Mouse (Mus musculus) hindbrain, embryonic 10.5 days (tissue): ENCODE data around the gene Ckmt2. TPM values are rescaled to one million over a fixed set of nuclear protein-coding genes. Genes with fewer than 3 reads are reported as not detected.

Source experiments
- DNase-seq: peaks from one replicate; pipeline ENCODE4 v3.0.0-alpha.2; 2017; ENCODE audit warnings: low spot score
- H3K27ac ChIP-seq: fragments of 300-500 bp; sonication (generic); 2 replicates; pipeline ENCODE4 v1.5.1; 2016; ENCODE audit warnings: mild to moderate bottlenecking, moderate library complexity
- H3K27me3 ChIP-seq: fragments of 300-500 bp; sonication (generic); 2 replicates; pipeline ENCODE4 v1.6.1; 2016; ENCODE audit warnings: mild to moderate bottlenecking; ENCODE audit not compliant: poor library complexity, insufficient read depth, severe bottlenecking
- H3K36me3 ChIP-seq: fragments of 300-500 bp; sonication (generic); 2 replicates; pipeline ENCODE4 v1.6.1; 2016; ENCODE audit warnings: mild to moderate bottlenecking, moderate library complexity
- H3K4me1 ChIP-seq: fragments of 300-500 bp; sonication (generic); replicated peaks from 2 replicates; pipeline ENCODE4 v1.6.1; 2016; ENCODE audit warnings: mild to moderate bottlenecking
- H3K4me3 ChIP-seq: fragments of 300-500 bp; sonication (generic); 2 replicates; pipeline ENCODE4 v1.5.1; 2016; ENCODE audit warnings: mild to moderate bottlenecking, moderate library complexity
- H3K9me3 ChIP-seq: fragments of 300-500 bp; sonication (generic); 2 replicates; pipeline ENCODE4 v1.6.1; 2016; ENCODE audit warnings: mild to moderate bottlenecking, moderate library complexity
- WGBS: fragments of 180-500 bp; shearing (Covaris S2); methylation state at CpG from one replicate; pipeline ENCODE4 v1.1.7; 2016; 5-methylcytosine and 5-hydroxymethylcytosine counted together
- polyA plus RNA-seq: library from polyadenylated mRNA; unstranded; fragments of >200 nt; fragmentation: Nextera tagmentation; extraction: Ambion mirVana; gene quantifications from 2 replicates; pipeline ENCODE4 v1.2.1, GENCODE M21; 2016

The Ckmt2 gene
- polyA plus RNA-seq, 1 experiment from 2014 or later = not detected

DNA sequence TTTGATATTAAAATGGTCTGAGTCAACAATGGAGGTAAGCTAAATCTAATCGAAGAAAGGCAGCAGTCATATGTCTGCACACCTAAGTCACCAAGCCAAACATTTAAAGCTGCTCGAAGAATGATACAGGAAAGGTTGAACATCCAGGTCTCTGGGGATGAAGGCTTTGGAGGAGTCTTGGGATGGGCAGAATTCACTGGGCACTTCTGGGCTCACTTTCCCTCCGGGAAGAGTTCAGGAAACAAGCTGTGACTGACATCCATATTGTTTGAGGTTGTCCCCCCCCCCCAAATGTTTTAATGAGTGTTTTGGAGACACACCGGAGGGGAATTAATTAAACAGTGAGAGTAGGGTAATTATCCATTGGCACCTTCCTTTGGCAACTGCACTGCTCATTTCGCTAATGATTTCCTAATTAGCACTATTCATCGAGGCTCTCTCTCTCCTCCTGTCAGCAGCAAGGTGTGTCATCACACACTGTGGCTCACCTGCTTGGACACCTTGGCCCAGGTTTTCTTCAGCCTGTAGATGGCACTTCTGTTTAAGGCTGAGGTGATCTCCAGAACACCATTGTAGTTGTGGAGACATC lies 13.4 kb upstream of the Ckmt2 start:
- DNase-seq = no peak
- WGBS = 90% methylated on average over 6 of the region's 6 CpGs
- H3K4me1 ChIP-seq = no peaks in the 10 kb centered on the region

DNA sequence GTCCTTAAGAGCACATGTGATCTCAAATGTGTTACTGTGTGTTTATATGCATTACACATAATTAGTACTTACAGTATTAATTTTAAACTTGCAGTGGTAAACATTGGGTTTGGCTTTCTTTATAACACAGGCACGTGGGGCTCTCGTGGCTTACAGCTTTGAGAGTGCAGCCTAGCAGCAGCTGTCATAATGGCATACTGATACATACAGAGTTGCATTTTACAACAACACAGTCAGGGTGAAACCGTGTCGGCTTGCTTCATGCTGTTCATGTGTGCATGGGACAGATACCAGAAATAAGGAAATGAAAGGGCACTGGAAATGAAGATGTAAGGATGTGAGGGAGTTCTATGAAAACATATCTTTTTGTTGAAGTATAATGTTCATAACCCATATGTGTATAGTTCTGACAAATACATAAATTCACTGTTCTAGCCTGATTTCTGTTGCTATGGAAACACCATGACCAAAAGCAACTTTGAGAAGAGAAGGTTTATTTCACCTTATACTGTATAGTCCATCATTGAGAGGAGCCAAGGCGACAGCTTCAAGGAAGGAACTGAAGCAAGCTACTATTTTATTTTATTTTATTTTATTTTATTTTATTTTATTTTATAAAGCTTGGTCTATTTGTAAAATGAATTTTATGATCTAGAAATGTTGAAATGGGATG lies 8.2 kb upstream of the Ckmt2 start:
- 89% methylated on average over 5 of the region's 5 CpGs for WGBS
- Histone ChIP-seq H3K9me3 (no peaks in the 10 kb centered on the region), H3K4me1 (no peaks in the 10 kb centered on the region), H3K36me3 (no peaks in the 10 kb centered on the region), H3K4me3 (no peak overlapping the region), H3K27me3 (no peaks in the 10 kb centered on the region), H3K27ac (no peak overlapping the region)
- no peak for DNase-seq

More for the DNA sequence above, 13.4 kb upstream of the Ckmt2 start:
- H3K36me3 ChIP-seq = no peaks in the 10 kb centered on the region
- no peak overlapping the region for H3K27ac ChIP-seq
- no peaks in the 10 kb centered on the region for H3K9me3 ChIP-seq
- no peaks in the 10 kb centered on the region for H3K27me3 ChIP-seq
- no peak overlapping the region for H3K4me3 ChIP-seq

DNA sequence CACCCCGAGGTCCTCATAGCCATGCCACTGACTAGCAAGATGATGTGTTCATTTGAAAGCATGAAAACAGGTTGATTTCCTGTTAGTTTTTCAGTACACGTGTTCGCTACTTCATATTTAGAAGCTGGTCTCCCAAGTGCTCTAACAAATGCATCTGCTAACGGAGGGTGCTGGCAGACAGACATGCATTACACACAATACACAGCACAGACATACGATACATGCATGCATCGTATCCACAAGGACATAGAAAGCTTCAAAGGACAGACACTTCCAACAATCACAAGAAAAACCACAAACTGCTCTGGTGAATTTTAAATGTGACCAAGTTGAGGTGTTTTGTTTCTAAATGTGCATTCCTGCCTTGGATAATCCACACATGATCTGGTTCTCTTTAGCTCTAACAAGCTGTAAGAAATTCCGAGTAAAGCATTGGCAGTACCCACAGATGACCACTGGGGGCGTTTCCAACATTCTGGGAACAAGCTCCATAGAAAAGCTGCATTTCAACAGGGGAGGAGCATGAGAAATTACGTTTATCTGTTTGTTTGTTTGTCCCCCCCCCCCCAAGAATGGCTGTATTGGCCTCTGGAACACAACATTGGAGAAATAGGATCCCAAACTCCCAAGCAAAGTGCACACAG lies 5.3 kb upstream of the Ckmt2 start:
- 63% methylated on average over 9 of the region's 9 CpGs for WGBS
- H3K4me1 ChIP-seq = no peaks in the 10 kb centered on the region
- DNase-seq = peak; percentile 56
- H3K4me3 ChIP-seq = no peak overlapping the region
- no peaks in the 10 kb centered on the region for H3K27me3 ChIP-seq
- H3K9me3 ChIP-seq = no peaks in the 10 kb centered on the region
- H3K36me3 ChIP-seq = no peaks in the 10 kb centered on the region
- H3K27ac ChIP-seq = no peak overlapping the region

DNA sequence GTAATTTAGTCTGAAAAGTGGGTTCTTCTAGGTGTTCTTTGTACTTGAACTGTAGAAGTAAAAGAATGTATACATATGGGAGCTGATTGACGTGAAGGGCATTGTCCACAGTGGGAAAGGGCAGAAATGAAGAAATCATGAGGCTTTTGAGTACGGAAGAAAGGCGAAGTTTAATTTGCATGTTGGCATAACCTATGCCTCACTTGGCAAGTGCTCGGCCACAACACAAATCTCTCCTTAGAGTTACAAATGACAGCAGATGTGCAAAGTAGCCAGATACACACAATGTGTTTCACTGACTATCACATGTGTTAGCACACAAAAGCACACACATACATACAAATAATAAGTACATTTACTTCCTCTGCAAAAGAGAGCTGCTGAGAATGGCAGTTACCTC lies 3.6 kb upstream of the Ckmt2 start:
- no peak overlapping the region for H3K4me3 ChIP-seq
- no peaks in the 10 kb centered on the region for H3K36me3 ChIP-seq
- no peak for DNase-seq
- WGBS = 88% methylated on average over 4 of the region's 4 CpGs
- H3K27ac ChIP-seq = no peak overlapping the region
- no peaks in the 10 kb centered on the region for H3K27me3 ChIP-seq
- no peaks in the 10 kb centered on the region for H3K9me3 ChIP-seq
- H3K4me1 ChIP-seq = no peaks in the 10 kb centered on the region

DNA sequence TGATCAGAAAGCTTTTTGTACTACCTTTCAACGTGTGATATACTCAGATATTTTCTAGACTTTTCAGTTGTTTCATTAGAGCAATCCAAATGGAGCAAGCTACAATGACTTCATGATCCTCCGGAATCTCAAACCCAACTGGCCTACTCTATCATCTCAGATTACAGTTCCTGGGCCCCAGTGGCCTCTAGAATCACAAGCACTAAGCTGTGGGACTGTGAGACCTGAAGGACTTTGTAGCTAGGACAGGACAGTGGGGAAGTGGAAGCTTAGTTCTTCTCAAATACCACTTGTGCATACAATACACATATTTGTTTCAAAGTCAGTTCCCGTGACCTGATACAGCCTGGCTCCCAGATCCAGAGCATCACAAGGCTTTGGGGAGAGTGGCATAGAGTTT lies 1.3 kb upstream of the Ckmt2 start:
- Histone ChIP-seq H3K36me3 (no peaks in the 10 kb centered on the region), H3K4me3 (no peak overlapping the region), H3K4me1 (no peaks in the 10 kb centered on the region), H3K27ac (no peak overlapping the region), H3K9me3 (no peaks in the 10 kb centered on the region), H3K27me3 (no peaks in the 10 kb centered on the region)
- WGBS = 84% methylated on average over 3 of the region's 3 CpGs
- DNase-seq = no peak

DNA sequence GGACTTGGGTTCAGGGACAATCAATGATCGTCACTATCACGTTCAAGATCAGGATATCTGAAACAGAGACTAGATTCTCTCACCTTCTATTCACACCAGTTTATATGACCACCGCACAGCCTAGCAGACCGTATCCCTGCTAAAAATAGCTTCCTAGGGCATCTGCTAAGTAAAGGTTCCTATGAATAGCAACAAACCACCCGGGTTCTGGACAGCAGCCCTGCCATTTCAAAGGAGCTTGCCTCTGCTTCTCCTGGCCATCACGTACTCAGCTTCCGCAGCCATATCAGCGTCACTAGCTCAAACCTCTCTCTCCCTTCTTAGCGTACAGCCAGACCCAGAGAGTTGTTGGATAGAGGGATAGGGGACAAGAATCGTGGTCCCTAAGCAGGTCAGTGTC lies 665 bp upstream of the Ckmt2 start:
- no peaks in the 10 kb centered on the region for H3K27me3 ChIP-seq
- H3K4me3 ChIP-seq = no peak overlapping the region
- no peaks in the 10 kb centered on the region for H3K36me3 ChIP-seq
- H3K9me3 ChIP-seq = no peaks in the 10 kb centered on the region
- DNase-seq = no peak
- H3K27ac ChIP-seq = no peak overlapping the region
- 90% methylated on average over 10 of the region's 10 CpGs for WGBS
- H3K4me1 ChIP-seq = no peaks in the 10 kb centered on the region

DNA sequence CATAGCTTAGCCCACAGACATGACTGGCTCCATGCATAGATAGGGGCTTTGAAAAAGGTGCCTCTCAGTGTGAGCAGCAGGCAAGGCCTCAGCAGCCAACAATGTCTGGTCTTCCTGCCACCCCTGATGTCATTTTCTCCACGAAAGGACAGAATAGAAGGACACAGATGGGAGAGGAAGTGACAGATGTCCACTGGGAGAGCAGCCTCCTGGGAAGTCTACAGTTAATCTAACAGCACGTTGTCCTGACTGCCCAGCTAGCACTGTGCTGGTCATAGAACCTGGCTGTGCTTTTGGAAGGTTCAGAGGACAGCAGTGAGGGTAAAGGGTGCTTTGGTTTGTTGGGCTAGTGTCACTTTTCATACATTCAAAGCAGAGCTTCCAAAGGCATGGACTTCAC lies 1.1 kb downstream of the Ckmt2 start:
- no peaks in the 10 kb centered on the region for H3K27me3 ChIP-seq

DNA sequence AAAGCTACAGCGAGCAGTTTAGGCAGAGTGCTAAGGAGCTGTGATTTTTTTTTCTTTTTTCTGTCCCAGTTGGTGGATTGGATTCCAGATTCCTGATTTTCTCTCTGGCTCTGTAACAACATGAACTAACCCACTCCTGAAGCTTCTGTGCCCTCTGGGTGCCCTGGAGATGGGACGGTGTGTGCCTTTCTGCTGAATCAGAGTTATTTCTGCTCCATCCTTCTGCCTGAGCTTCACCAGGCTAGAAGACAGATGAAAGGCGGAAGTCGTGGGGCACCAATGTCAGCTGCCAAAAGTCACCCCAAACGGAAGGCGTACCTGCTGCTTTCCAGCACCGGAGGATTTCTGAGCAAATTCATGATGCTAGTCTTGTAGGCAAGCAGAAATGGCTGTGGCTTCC lies 2.1 kb downstream of the Ckmt2 start:
- no peak overlapping the region for H3K4me3 ChIP-seq
- no peak for DNase-seq
- no peak overlapping the region for H3K27ac ChIP-seq
- 86% methylated on average over 7 of the region's 7 CpGs for WGBS
- no peaks in the 10 kb centered on the region for H3K36me3 ChIP-seq
- no peaks in the 10 kb centered on the region for H3K9me3 ChIP-seq
- H3K4me1 ChIP-seq = no peaks in the 10 kb centered on the region
- no peaks in the 10 kb centered on the region for H3K27me3 ChIP-seq

More for the DNA sequence above, 1.1 kb downstream of the Ckmt2 start:
- H3K4me3 ChIP-seq = no peak overlapping the region
- no peak for DNase-seq
- H3K4me1 ChIP-seq = no peaks in the 10 kb centered on the region
- H3K27ac ChIP-seq = no peak overlapping the region
- 74% methylated on average over 2 of the region's 2 CpGs for WGBS
- no peaks in the 10 kb centered on the region for H3K36me3 ChIP-seq
- H3K9me3 ChIP-seq = no peaks in the 10 kb centered on the region

DNA sequence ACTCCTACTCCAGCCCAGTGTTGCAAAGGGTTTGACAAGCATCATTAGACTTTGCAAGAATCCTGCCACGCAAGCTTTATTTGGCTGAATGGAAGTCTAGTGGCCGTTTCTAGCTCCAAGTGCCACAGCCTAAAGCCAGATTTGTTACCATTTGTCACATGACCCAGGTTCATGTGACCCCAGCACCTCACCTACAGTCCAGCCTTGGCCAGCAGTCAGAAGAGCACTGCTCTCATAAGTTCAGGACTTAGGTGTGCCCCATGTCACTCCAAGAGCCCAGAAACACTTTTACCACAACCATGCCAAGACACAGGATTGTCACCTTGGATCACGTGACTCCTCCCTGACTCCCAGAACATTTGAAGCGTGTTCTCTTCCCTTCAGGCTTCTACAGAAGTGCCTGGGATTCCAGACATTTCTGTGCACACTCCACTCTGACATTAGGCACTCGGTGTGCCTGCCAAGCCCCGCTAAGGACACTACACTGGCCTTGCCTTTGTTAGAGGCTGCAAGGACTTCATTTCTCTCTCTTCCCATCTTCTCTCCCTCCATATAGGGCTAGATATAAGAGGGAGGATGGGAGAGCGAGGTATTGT lies 2.9 kb downstream of the Ckmt2 start:
- no peak overlapping the region for H3K4me3 ChIP-seq
- H3K36me3 ChIP-seq = no peaks in the 10 kb centered on the region
- no peaks in the 10 kb centered on the region for H3K4me1 ChIP-seq
- DNase-seq = no peak
- H3K27ac ChIP-seq = no peak overlapping the region
- WGBS = 82% methylated on average over 7 of the region's 7 CpGs
- no peaks in the 10 kb centered on the region for H3K9me3 ChIP-seq
- no peaks in the 10 kb centered on the region for H3K27me3 ChIP-seq

DNA sequence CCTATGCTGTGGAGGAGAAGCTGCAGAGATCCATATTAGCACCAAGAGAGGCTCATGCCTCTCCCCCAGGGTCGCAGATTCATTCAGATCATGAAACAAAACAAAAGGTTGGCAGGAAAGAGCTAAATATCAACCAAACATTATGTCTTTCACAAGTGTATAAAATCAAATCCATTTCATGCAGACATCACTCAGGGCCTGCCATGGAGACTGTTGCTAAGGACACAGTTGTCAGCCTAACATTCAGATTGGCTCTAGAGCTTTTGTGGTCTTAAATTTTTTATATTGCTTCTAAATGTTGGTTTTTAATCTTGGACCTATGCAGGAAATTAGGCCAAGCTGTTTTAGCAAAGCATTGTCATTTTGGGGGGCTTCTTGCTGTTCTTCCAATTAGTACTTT lies 8.1 kb downstream of the Ckmt2 start:
- 87% methylated on average over 1 of the region's 1 CpGs for WGBS
- Histone ChIP-seq H3K9me3 (no peaks in the 10 kb centered on the region), H3K27ac (no peak overlapping the region), H3K4me1 (no peaks in the 10 kb centered on the region), H3K4me3 (no peak overlapping the region), H3K36me3 (no peaks in the 10 kb centered on the region), H3K27me3 (no peaks in the 10 kb centered on the region)
- no peak for DNase-seq

DNA sequence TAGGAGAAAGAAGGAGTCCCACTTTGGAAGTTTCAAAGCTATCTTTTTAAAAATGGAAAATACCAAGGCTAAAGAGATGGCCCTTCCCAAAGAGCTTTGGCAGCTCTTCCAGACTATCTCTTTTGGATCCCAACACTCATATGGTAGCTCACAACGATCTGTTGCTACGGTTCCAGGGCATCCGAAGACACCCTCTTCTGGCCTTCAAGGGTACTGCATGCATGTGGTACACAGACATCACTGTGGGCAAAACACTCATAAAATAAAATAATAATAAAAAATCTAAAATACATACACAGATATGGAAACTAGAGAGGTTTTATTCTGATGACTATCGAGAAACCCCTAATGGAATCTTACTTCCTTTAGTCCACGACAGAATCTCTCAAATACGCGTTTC lies 17.9 kb downstream of the Ckmt2 start:
- WGBS = 79% methylated on average over 7 of the region's 7 CpGs
- H3K27ac ChIP-seq = no peak overlapping the region
- no peaks in the 10 kb centered on the region for H3K36me3 ChIP-seq
- H3K4me1 ChIP-seq = no peaks in the 10 kb centered on the region
- no peaks in the 10 kb centered on the region for H3K27me3 ChIP-seq
- no peaks in the 10 kb centered on the region for H3K9me3 ChIP-seq
- no peak for DNase-seq
- no peak overlapping the region for H3K4me3 ChIP-seq

DNA sequence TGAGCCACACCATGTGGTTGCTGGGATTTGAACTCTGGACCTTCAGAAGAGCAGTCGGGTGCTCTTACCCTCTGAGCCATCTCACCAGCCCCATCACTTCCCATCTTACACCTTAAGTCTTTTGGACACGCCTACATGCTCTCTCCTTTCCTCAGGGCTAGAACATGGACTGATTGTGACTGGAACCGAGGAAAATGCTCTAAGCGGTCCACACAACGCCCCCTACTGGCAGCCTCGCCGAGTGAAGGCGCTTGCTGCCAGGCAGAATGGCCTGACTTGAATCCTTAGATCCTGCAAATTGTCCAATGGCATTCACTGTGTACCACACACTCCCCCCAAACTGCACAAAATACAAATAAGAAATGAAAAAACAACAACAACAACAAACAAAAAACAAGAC lies 19.3 kb downstream of the Ckmt2 start:
- Histone ChIP-seq H3K36me3 (no peaks in the 10 kb centered on the region), H3K4me3 (no peak overlapping the region), H3K9me3 (no peaks in the 10 kb centered on the region), H3K27ac (no peak overlapping the region), H3K27me3 (no peaks in the 10 kb centered on the region), H3K4me1 (no peaks in the 10 kb centered on the region)
- DNase-seq = no peak
- WGBS = 72% methylated on average over 8 of the region's 8 CpGs

DNA sequence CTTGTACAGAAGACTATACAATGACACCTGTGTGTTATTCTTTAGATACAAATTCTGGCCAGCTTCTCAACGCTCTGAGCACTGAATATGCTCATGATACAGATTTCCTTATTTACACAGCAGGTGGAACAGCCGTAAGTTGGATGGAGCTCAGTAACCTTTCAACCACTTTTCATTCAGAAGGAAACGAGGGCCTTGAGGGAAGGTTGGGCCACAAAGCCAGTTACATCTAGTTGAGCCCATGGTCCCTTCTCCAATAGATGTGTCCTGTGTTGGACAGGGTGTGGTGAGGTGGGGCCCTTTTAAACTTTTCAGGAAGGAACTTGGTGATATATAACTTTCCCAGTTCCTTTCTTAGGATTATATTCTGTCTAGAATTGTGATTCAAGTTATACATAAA lies 22.3 kb downstream of the Ckmt2 start:
- Histone ChIP-seq H3K4me1 (no peaks in the 10 kb centered on the region), H3K36me3 (no peaks in the 10 kb centered on the region), H3K4me3 (no peak overlapping the region), H3K27ac (no peak overlapping the region), H3K9me3 (no peaks in the 10 kb centered on the region), H3K27me3 (no peaks in the 10 kb centered on the region)
- WGBS = 82% methylated on average over 3 of the region's 3 CpGs
- DNase-seq = no peak
